Mouse (Mus musculus): ENCODE results near the gene Spats2l. TPM values are rescaled to one million over a fixed set of nuclear protein-coding genes. Genes with fewer than 3 reads are reported as not detected.

Gene Spats2l
- polyA plus RNA-seq, 1 experiment, result 0.76 TPM

DNA sequence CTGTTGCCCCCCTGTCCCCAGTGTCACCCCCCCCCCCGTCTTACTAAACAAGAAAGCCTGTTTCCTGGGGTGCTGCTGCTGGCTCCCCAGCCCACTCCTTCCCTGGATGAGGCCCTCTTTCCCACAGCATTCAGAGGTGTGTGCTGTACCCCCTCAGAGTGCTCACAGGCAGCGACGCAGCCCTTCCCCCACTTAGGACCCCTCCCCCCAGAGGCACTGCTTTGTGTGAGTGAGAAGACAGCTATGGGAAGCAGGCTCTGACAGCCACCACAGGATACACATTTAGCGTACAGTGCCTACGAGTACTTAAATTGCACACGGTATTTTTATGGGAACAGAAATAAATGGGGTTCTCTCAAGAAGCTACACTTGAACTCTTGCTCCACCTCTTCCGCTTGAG is 33.9 kb downstream of the Spats2l start:
- Histone ChIP-seq H3K27me3 (ENCODE audit: control insufficient read depth, insufficient read depth, insufficient read length) (no peaks in the 10 kb centered on the region), H3K4me3 (no peak overlapping the region), H3K4me2 (ENCODE audit: low read depth) (no peak overlapping the region), H3K79me2 (ENCODE audit: control insufficient read depth, insufficient read depth) (no peaks in the 10 kb centered on the region), H3ac (ENCODE audit: control insufficient read depth, insufficient read length) (no peak overlapping the region), H3K36me3 (ENCODE audit: control insufficient read depth, insufficient read depth) (no peaks in the 10 kb centered on the region)
- TF ChIP-seq REST (IDR thresholded peaks at IDR 0.05; ENCODE audit: insufficient read depth, insufficient read length), result no peak

DNA sequence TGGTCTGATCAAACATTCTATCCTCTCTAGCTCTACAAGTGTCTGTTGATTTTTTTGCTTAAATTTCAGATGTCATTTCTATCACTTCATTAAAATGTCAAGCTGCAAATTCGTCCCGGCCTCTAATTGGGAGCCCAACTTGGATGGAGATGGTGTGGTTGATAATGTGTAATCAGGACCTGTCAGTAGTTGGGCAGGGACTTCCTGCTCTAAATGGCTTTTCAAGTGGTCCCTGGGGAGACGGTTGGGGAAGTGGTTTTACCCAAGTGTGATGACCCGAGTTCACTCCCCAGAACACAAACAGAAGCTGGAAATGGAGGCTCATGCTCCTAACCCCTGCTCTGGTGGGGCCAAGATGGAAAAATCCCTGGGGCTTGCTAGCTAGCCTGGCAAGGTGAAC is 36.3 kb downstream of the Spats2l start:
- Histone ChIP-seq H3K27me3 (ENCODE audit: control insufficient read depth, insufficient read depth, insufficient read length) (no peaks in the 10 kb centered on the region), H3ac (ENCODE audit: control insufficient read depth, insufficient read length) (no peak overlapping the region), H3K79me2 (ENCODE audit: control insufficient read depth, insufficient read depth) (no peaks in the 10 kb centered on the region), H3K4me3 (no peak overlapping the region), H3K4me2 (ENCODE audit: low read depth) (no peak overlapping the region), H3K36me3 (ENCODE audit: control insufficient read depth, insufficient read depth) (no peaks in the 10 kb centered on the region)
- TF ChIP-seq POLR2AphosphoS2 (IDR thresholded peaks at IDR 0.05; ENCODE audit: insufficient read length, low read depth) (no peak), MYOD1 (IDR thresholded peaks at IDR 0.05; ENCODE audit: control insufficient read depth in 1 of 3, insufficient read length in 2 of 3, low read depth in 2 of 3) (no peak), TCF3 (IDR thresholded peaks at IDR 0.05; ENCODE audit: insufficient read length, low read depth) (no peak), E2F4 (IDR thresholded peaks at IDR 0.05; ENCODE audit: insufficient read depth) (no peak), REST (IDR thresholded peaks at IDR 0.05; ENCODE audit: insufficient read depth, insufficient read length) (no peak)

DNA sequence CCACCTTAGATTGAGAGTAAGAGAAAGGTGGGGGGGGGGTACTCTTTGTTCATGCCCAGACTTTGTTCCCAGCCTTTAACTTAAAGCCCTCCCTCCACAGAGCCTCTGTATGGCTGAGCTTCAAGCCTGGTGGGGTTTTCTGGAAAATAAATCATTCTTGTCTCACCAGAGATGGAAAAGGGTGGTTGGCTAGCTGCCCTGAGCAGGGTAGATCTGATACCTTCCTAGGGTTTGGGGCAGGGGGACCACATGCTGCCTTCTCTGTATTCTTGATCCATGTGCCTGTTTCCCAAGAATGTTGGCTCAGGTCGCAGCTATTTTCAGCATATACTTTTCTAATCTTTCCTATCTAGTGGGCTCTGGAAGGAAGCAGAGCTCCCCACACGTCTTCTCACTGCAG is 43.1 kb downstream of the Spats2l start:
- Histone ChIP-seq H3K4me2 (ENCODE audit: low read depth) (no peak overlapping the region), H3K27me3 (ENCODE audit: control insufficient read depth, insufficient read depth, insufficient read length) (no peaks in the 10 kb centered on the region), H3K79me2 (ENCODE audit: control insufficient read depth, insufficient read depth) (no peaks in the 10 kb centered on the region), H3ac (ENCODE audit: control insufficient read depth, insufficient read length) (no peak overlapping the region), H3K4me3 (no peak overlapping the region), H3K36me3 (ENCODE audit: control insufficient read depth, insufficient read depth) (no peaks in the 10 kb centered on the region)
- no peak for TF ChIP-seq USF1 (IDR thresholded peaks at IDR 0.05; ENCODE audit: low read depth)

DNA sequence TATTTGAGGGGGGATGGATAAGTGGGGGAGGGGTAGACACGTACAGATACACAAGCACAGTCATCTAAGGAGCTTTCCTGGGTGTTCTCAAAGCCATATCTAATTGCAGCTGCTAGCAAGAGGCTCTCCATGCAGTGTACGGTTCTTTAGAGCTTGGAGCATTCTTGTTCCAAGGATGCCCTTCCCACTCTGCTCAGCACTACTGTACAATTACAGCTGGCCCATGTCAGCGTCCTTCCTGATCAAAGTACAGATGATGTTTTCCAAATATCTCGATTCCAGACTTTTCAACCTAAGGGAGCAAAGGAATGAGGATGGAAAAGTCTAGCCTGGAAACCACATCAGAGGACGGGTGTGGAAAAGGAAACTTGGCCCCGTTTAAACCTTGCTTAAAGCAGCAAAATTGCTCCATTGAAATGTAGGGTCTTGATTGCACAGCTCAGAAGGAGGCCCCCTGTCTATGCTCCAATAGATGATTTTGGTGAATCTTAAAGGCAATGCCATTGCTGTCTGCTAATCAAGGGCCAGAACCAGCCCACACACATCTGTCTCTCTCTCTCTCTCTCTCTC is 46.6 kb downstream of the Spats2l start:
- no peak overlapping the region for H3K4me2 ChIP-seq (ENCODE audit: low read depth)
- H3ac ChIP-seq (ENCODE audit: control insufficient read depth, insufficient read length), result no peak overlapping the region
- no peak overlapping the region for H3K4me3 ChIP-seq
- no peaks in the 10 kb centered on the region for H3K79me2 ChIP-seq (ENCODE audit: control insufficient read depth, insufficient read depth)
- no peak for TF ChIP-seq SRF (IDR thresholded peaks at IDR 0.05; ENCODE audit: control insufficient read depth, insufficient read length, low read depth)
- TF ChIP-seq CEBPB (IDR thresholded peaks at IDR 0.05; ENCODE audit: insufficient read depth, poor library complexity, severe bottlenecking), result no peak
- no peak for TF ChIP-seq MYOD1 (IDR thresholded peaks at IDR 0.05; ENCODE audit: control insufficient read depth in 1 of 3, insufficient read length in 2 of 3, low read depth in 2 of 3)
- no peak for TF ChIP-seq TCF12 (IDR thresholded peaks at IDR 0.05; ENCODE audit: insufficient read depth, poor library complexity, severe bottlenecking)
- TF ChIP-seq TCF3 (IDR thresholded peaks at IDR 0.05; ENCODE audit: insufficient read length, low read depth), result no peak
- no peak for TF ChIP-seq POLR2AphosphoS2 (IDR thresholded peaks at IDR 0.05; ENCODE audit: insufficient read length, low read depth)
- no peak for TF ChIP-seq REST (IDR thresholded peaks at IDR 0.05; ENCODE audit: insufficient read depth, insufficient read length)
- no peak for TF ChIP-seq E2F4 (IDR thresholded peaks at IDR 0.05; ENCODE audit: insufficient read depth)
- no peak for TF ChIP-seq POLR2A (IDR thresholded peaks at IDR 0.05; ENCODE audit: insufficient read length, low read depth)
- no peak for TF ChIP-seq MYOG (IDR thresholded peaks at IDR 0.05; ENCODE audit: control insufficient read depth in 1 of 3, insufficient read depth in 1 of 3, insufficient read length in 2 of 3, low read depth in 2 of 3)
- H3K36me3 ChIP-seq (ENCODE audit: control insufficient read depth, insufficient read depth), result no peaks in the 10 kb centered on the region
- H3K27me3 ChIP-seq (ENCODE audit: control insufficient read depth, insufficient read depth, insufficient read length), result no peaks in the 10 kb centered on the region

DNA sequence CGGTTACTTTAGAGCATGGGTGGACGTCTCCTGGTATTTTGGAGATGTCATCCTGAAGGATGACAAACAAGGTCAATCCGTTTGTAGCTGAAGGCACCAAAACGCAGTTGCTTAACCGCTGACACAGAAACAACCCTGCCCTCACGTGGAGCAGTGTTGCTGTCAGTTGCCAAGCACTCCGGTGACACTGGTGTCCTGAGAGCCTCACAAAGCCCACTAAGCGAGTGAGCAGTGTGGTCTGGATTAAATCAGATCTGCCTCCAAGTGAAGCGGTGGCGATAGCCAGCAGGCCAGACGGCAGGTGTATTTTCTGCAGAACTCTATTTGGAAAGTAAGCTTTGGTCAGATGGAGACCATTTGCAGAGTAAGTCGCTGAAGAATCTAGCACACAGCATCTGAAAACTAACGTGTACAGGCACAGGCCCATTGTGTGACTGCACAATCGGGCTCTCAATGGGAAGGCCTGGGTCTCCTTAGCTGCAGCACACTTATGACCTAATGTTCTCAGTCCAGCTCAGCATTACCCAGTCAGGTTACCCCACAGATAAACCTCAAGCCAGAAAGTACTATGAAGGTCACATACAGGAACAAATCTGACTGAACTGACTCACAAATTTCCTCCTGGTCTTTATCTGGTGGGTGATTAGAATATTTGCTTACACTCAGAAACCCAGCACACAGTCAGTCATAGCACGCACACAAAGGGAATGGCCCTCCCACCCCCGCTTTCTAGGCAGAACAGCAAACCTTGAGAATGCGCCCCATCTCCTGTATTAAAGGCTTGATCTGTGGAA is 51.2 kb downstream of the Spats2l start:
- Histone ChIP-seq H3K27me3 (ENCODE audit: control insufficient read depth, insufficient read depth, insufficient read length) (no peaks in the 10 kb centered on the region), H3K4me3 (no peak overlapping the region), H3K79me2 (ENCODE audit: control insufficient read depth, insufficient read depth) (no peaks in the 10 kb centered on the region), H3K4me2 (ENCODE audit: low read depth) (no peak overlapping the region), H3K36me3 (ENCODE audit: control insufficient read depth, insufficient read depth) (no peaks in the 10 kb centered on the region), H3ac (ENCODE audit: control insufficient read depth, insufficient read length) (no peak overlapping the region)
- TF ChIP-seq SRF (IDR thresholded peaks at IDR 0.05; ENCODE audit: control insufficient read depth, insufficient read length, low read depth), result no peak
- TF ChIP-seq MAX (IDR thresholded peaks at IDR 0.05; ENCODE audit: low read depth), result no peak
- TF ChIP-seq REST (IDR thresholded peaks at IDR 0.05; ENCODE audit: insufficient read depth, insufficient read length), result no peak
- no peak for TF ChIP-seq USF1 (IDR thresholded peaks at IDR 0.05; ENCODE audit: low read depth)

DNA sequence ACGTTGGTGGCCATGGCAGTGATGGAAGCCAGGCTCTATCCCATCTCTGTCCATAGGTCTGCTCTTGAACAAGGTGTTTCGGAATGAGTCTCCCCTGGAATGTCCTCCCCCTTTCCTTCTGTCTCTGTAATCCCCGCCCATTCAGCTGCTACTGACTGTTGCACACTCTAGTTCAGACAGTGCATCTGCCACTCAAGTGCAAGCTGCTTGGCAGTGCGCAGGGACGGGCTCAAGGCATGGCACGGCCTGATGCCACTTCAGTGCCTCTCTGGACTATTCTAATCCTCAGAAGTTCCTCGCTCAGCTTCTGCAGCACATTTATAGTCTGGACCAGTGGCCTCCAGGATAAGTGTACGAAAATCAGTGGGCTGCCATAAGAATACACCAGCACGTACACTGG is 52.3 kb downstream of the Spats2l start:
- Histone ChIP-seq H3K79me2 (ENCODE audit: control insufficient read depth, insufficient read depth) (no peaks in the 10 kb centered on the region), H3K4me3 (no peak overlapping the region), H3K27me3 (ENCODE audit: control insufficient read depth, insufficient read depth, insufficient read length) (no peaks in the 10 kb centered on the region), H3ac (ENCODE audit: control insufficient read depth, insufficient read length) (no peak overlapping the region), H3K4me2 (ENCODE audit: low read depth) (no peak overlapping the region), H3K36me3 (ENCODE audit: control insufficient read depth, insufficient read depth) (no peaks in the 10 kb centered on the region)
- no peak for TF ChIP-seq POLR2A (IDR thresholded peaks at IDR 0.05; ENCODE audit: insufficient read length, low read depth)
- no peak for TF ChIP-seq SRF (IDR thresholded peaks at IDR 0.05; ENCODE audit: control insufficient read depth, insufficient read length, low read depth)
- peak in 1 of 3 experiments; percentile 17 for TF ChIP-seq MYOD1 (IDR thresholded peaks at IDR 0.05; ENCODE audit: control insufficient read depth in 1 of 3, insufficient read length in 2 of 3, low read depth in 2 of 3)
- TF ChIP-seq MYOG (IDR thresholded peaks at IDR 0.05; ENCODE audit: control insufficient read depth in 1 of 3, insufficient read depth in 1 of 3, insufficient read length in 2 of 3, low read depth in 2 of 3), result no peak
